Mouse (Mus musculus): Measurements from ENCODE around the gene Gnb5. TPM values are rescaled to one million over a fixed set of nuclear protein-coding genes. Genes with fewer than 3 reads are reported as not detected.

The Gnb5 gene
- polyA plus RNA-seq, 1 experiment = 4.0 TPM

DNA sequence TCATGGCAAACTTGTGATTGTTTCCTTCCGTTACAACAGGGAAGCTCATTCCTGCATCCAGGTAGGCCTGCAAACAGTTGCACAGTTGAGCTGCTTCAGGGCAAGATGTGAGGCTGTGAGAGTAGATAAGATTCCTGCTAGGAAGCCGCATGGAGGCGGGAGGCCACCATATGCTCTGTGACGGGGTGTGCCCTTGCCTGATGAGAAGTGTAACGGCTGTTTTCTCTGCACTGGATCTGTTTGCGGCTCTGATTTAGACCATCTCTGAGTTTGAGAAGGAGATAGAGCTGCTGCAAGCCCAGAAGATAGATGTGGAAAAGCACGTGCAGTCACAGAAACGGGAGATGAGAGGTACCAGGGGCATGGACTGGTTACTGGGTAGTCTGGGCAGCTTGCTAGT lies 22.5 kb upstream of the Gnb5 start:
- TF ChIP-seq POLR2A (IDR thresholded peaks at IDR 0.05; ENCODE audit: control insufficient read depth, low read depth, low read length) (no peak), CTCF (IDR thresholded peaks at IDR 0.05; ENCODE audit: control insufficient read depth, insufficient read depth, insufficient replicate concordance, low read depth, low read length) (no peak)
- Histone ChIP-seq H3K27ac (ENCODE audit: control insufficient read depth, insufficient read depth, low read depth, low read length) (no peak overlapping the region), H3K36me3 (ENCODE audit: control insufficient read depth, insufficient read depth, low read length) (no peaks in the 10 kb centered on the region), H3K4me1 (ENCODE audit: control insufficient read depth, insufficient read depth, low read length) (peaks cover 2% of the 10 kb centered on the region; the same call in 1 of the 2 replicates), H3K27me3 (ENCODE audit: control insufficient read depth, insufficient read depth, low read length) (no peaks in the 10 kb centered on the region), H3K4me3 (ENCODE audit: control insufficient read depth, low read depth, low read length) (no peak overlapping the region)

DNA sequence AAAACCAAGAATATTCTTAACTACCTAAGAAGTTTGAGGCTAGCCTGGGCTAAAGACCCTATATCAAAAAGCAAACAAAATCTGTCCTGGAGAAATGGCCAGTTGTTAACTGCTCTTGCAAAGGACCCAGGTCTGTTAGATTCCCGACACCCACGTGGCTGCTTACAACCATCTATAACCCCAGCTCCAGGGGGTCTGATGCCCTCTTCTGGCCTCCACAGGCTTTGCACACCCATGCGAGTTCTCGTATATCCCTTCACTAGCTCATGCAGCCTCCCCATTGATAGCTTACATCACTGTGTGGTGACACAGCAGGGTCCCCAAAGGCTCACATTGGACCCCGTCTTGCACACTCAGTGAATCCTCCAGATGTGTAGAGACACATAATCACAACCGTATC lies 20.7 kb upstream of the Gnb5 start:
- H3K4me1 ChIP-seq (ENCODE audit: control insufficient read depth, insufficient read depth, low read length) = peaks cover 2% of the 10 kb centered on the region; the same call in 1 of the 2 replicates
- TF ChIP-seq POLR2A (IDR thresholded peaks at IDR 0.05; ENCODE audit: control insufficient read depth, low read depth, low read length) (no peak), CTCF (IDR thresholded peaks at IDR 0.05; ENCODE audit: control insufficient read depth, insufficient read depth, insufficient replicate concordance, low read depth, low read length) (no peak)
- H3K27me3 ChIP-seq (ENCODE audit: control insufficient read depth, insufficient read depth, low read length) = no peaks in the 10 kb centered on the region
- no peak overlapping the region for H3K27ac ChIP-seq (ENCODE audit: control insufficient read depth, insufficient read depth, low read depth, low read length)
- H3K4me3 ChIP-seq (ENCODE audit: control insufficient read depth, low read depth, low read length) = no peak overlapping the region
- no peaks in the 10 kb centered on the region for H3K36me3 ChIP-seq (ENCODE audit: control insufficient read depth, insufficient read depth, low read length)

- TF ChIP-seq POLR2A (IDR thresholded peaks at IDR 0.05; ENCODE audit: control insufficient read depth, low read depth, low read length) (no peak), CTCF (IDR thresholded peaks at IDR 0.05; ENCODE audit: control insufficient read depth, insufficient read depth, insufficient replicate concordance, low read depth, low read length) (no peak)
- Histone ChIP-seq H3K4me3 (ENCODE audit: control insufficient read depth, low read depth, low read length) (no peak overlapping the region), H3K27ac (ENCODE audit: control insufficient read depth, insufficient read depth, low read depth, low read length) (no peak overlapping the region), H3K4me1 (ENCODE audit: control insufficient read depth, insufficient read depth, low read length) (peaks cover 2% of the 10 kb centered on the region; the same call in 1 of the 2 replicates), H3K27me3 (ENCODE audit: control insufficient read depth, insufficient read depth, low read length) (no peaks in the 10 kb centered on the region), H3K36me3 (ENCODE audit: control insufficient read depth, insufficient read depth, low read length) (no peaks in the 10 kb centered on the region)
These were observed 18.5 kb upstream of the Gnb5 start for GRCm38 (mm10) chr9:75287636-75288035.

- no peaks in the 10 kb centered on the region for H3K27me3 ChIP-seq (ENCODE audit: control insufficient read depth, insufficient read depth, low read length)
- peak; percentile 7; the same call in 1 of the 2 replicates for TF ChIP-seq CTCF (IDR thresholded peaks at IDR 0.05; ENCODE audit: control insufficient read depth, insufficient read depth, insufficient replicate concordance, low read depth, low read length)
- no peak for TF ChIP-seq POLR2A (IDR thresholded peaks at IDR 0.05; ENCODE audit: control insufficient read depth, low read depth, low read length)
- H3K4me3 ChIP-seq (ENCODE audit: control insufficient read depth, low read depth, low read length) = no peak overlapping the region
- H3K4me1 ChIP-seq (ENCODE audit: control insufficient read depth, insufficient read depth, low read length) = peaks cover 2% of the 10 kb centered on the region; the same call in 1 of the 2 replicates
- no peaks in the 10 kb centered on the region for H3K36me3 ChIP-seq (ENCODE audit: control insufficient read depth, insufficient read depth, low read length)
- H3K27ac ChIP-seq (ENCODE audit: control insufficient read depth, insufficient read depth, low read depth, low read length) = no peak overlapping the region
These were observed 16.5 kb upstream of the Gnb5 start for GRCm38 (mm10) chr9:75289545-75289944.

GRCm38 (mm10) chr9:75299342-75299741 lies 6.7 kb upstream of the Gnb5 start:
- TF ChIP-seq CTCF (IDR thresholded peaks at IDR 0.05; ENCODE audit: control insufficient read depth, insufficient read depth, insufficient replicate concordance, low read depth, low read length) (no peak), POLR2A (IDR thresholded peaks at IDR 0.05; ENCODE audit: control insufficient read depth, low read depth, low read length) (no peak)
- Histone ChIP-seq H3K36me3 (ENCODE audit: control insufficient read depth, insufficient read depth, low read length) (no peaks in the 10 kb centered on the region), H3K4me1 (ENCODE audit: control insufficient read depth, insufficient read depth, low read length) (peaks cover 6% of the 10 kb centered on the region), H3K27me3 (ENCODE audit: control insufficient read depth, insufficient read depth, low read length) (no peaks in the 10 kb centered on the region), H3K4me3 (ENCODE audit: control insufficient read depth, low read depth, low read length) (no peak overlapping the region), H3K27ac (ENCODE audit: control insufficient read depth, insufficient read depth, low read depth, low read length) (no peak overlapping the region)

DNA sequence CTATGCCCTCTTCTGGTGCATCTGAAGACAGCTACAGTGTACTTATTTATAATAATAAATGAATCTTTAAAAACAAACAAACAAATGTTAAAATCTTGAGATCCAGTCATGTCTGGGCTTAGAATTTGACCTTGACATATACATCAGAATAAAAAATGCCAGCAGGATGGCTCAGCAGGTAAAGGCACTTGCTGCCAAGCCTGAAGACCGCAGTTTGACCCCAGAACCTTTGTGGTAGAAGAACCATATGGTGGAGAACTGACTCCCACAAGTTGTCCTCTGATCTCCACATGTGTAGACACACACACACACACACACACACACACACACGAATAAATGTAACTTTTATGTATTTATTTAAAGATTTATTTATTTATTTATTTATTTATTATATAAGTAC lies 3.1 kb upstream of the Gnb5 start:
- peaks cover 6% of the 10 kb centered on the region for H3K4me1 ChIP-seq (ENCODE audit: control insufficient read depth, insufficient read depth, low read length)
- H3K36me3 ChIP-seq (ENCODE audit: control insufficient read depth, insufficient read depth, low read length) = no peaks in the 10 kb centered on the region
- TF ChIP-seq CTCF (IDR thresholded peaks at IDR 0.05; ENCODE audit: control insufficient read depth, insufficient read depth, insufficient replicate concordance, low read depth, low read length) (no peak), POLR2A (IDR thresholded peaks at IDR 0.05; ENCODE audit: control insufficient read depth, low read depth, low read length) (no peak)
- no peak overlapping the region for H3K27ac ChIP-seq (ENCODE audit: control insufficient read depth, insufficient read depth, low read depth, low read length)
- H3K27me3 ChIP-seq (ENCODE audit: control insufficient read depth, insufficient read depth, low read length) = no peaks in the 10 kb centered on the region
- no peak overlapping the region for H3K4me3 ChIP-seq (ENCODE audit: control insufficient read depth, low read depth, low read length)

DNA sequence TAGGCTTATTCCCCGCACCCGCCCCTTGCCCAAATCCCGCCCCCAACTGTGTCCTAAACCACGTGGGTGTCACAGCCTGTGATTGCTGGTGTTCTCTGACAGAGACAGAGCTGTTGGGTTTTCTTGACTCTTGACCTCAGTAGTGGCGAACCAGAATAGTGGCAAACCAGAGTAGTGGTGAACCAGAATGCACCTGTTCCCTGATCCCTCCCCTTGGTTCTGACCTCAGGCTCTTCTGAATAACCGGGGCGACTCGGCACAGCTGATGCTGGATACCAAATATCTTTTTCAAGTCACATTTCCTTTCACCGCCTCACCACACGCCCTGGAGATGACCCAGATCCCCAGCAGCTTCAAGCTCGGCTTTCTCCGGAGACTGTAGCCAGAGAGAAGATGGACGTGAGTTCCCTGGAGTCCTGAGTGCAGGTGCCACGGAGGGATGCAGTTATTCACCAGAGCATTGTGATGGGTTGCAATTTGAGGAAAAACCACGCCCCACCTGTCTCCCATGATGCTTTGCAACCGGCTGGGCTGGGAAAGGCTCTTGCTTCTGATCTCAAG lies 2.3 kb upstream of the Gnb5 start:
- Histone ChIP-seq H3K4me3 (ENCODE audit: control insufficient read depth, low read depth, low read length) (peak overlapping the region; percentile 78), H3K36me3 (ENCODE audit: control insufficient read depth, insufficient read depth, low read length) (no peaks in the 10 kb centered on the region), H3K27ac (ENCODE audit: control insufficient read depth, insufficient read depth, low read depth, low read length) (no peak overlapping the region), H3K27me3 (ENCODE audit: control insufficient read depth, insufficient read depth, low read length) (no peaks in the 10 kb centered on the region), H3K4me1 (ENCODE audit: control insufficient read depth, insufficient read depth, low read length) (peaks cover 6% of the 10 kb centered on the region)
- TF ChIP-seq CTCF (IDR thresholded peaks at IDR 0.05; ENCODE audit: control insufficient read depth, insufficient read depth, insufficient replicate concordance, low read depth, low read length) (no peak), POLR2A (IDR thresholded peaks at IDR 0.05; ENCODE audit: control insufficient read depth, low read depth, low read length) (0 out of 2 replicates have a peak, but pooled peaks have one; percentile 20)
